Mouse (Mus musculus) spleen, postnatal 36 days (tissue): Measurements from ENCODE around the gene Nek11.

Experiments
- DNase-seq, 2 experiments: peaks; one replicate each; pipeline ENCODE4 v3.0.0; 2022; ENCODE audit warnings: low spot score in 2 of 2, mixed read lengths in 1 of 2

The Nek11 gene

GRCm38 (mm10) chr9:105313250-105313649 lies 82.1 kb downstream of the Nek11 start:
- DNase-seq: no peak

GRCm38 (mm10) chr9:105312686-105313085 lies 82.6 kb downstream of the Nek11 start:
- DNase-seq: no peak

- DNase-seq: no peak
These were observed 85.6 kb downstream of the Nek11 start for GRCm38 (mm10) chr9:105309553-105310281.

- DNase-seq: no peak
These were observed 89.3 kb downstream of the Nek11 start for GRCm38 (mm10) chr9:105306042-105306441.

GRCm38 (mm10) chr9:105302230-105302629 lies 93.1 kb downstream of the Nek11 start:
- no peak for DNase-seq

- no peak for DNase-seq
These were observed 93.9 kb downstream of the Nek11 start for GRCm38 (mm10) chr9:105301396-105301795.

GRCm38 (mm10) chr9:105300738-105301325 lies 94.5 kb downstream of the Nek11 start:
- no peak for DNase-seq

GRCm38 (mm10) chr9:105284670-105285069 lies 110.7 kb downstream of the Nek11 start:
- DNase-seq: no peak

- DNase-seq: no peak
These were observed 112.6 kb downstream of the Nek11 start for GRCm38 (mm10) chr9:105282725-105283124.

GRCm38 (mm10) chr9:105274925-105275324 lies 120.4 kb downstream of the Nek11 start:
- DNase-seq: no peak

- DNase-seq: no peak
These were observed 121.0 kb downstream of the Nek11 start for GRCm38 (mm10) chr9:105274286-105274685.

- no peak for DNase-seq
These were observed 123.1 kb downstream of the Nek11 start for GRCm38 (mm10) chr9:105272241-105272640.

- DNase-seq: no peak
These were observed 132.2 kb downstream of the Nek11 start for GRCm38 (mm10) chr9:105263140-105263539.

GRCm38 (mm10) chr9:105257668-105258067 lies 137.7 kb downstream of the Nek11 start:
- DNase-seq: no peak

- no peak for DNase-seq
These were observed 141.2 kb downstream of the Nek11 start for GRCm38 (mm10) chr9:105254076-105254475.

- DNase-seq: no peak
These were observed 142.8 kb downstream of the Nek11 start for GRCm38 (mm10) chr9:105252349-105253041.

- DNase-seq: no peak
These were observed 144.1 kb downstream of the Nek11 start for GRCm38 (mm10) chr9:105251256-105251655.

GRCm38 (mm10) chr9:105244024-105244423 lies 151.3 kb downstream of the Nek11 start:
- no peak for DNase-seq

GRCm38 (mm10) chr9:105214434-105214833 lies 180.9 kb downstream of the Nek11 start:
- no peak for DNase-seq

- no peak for DNase-seq
These were observed 195.0 kb downstream of the Nek11 start for GRCm38 (mm10) chr9:105200305-105200704.

- no peak for DNase-seq
These were observed 208.6 kb downstream of the Nek11 start for GRCm38 (mm10) chr9:105186725-105187124.

GRCm38 (mm10) chr9:105182392-105182791 lies 212.9 kb downstream of the Nek11 start:
- DNase-seq: no peak

GRCm38 (mm10) chr9:105144992-105145391 lies 250.3 kb downstream of the Nek11 start, which contains the start of gene 1700080E11Rik:
Gene 1700080E11Rik (minus strand): TSS chr9:105145092.
- DNase-seq: no peak
